Mouse (Mus musculus): ENCODE results near the gene Tsfm.

Tsfm gene

GRCm38 (mm10) chr10:127041774-127042338, 11.2 kb upstream of the Tsfm start:
- peak; percentile 90 to 93 for DNase-seq

GRCm38 (mm10) chr10:127041274-127041766, 10.7 kb upstream of the Tsfm start, which contains the start of the genes Mettl1 and Eef1akmt3:
Mettl1 (plus strand) TSS chr10:127041414.
Eef1akmt3 (minus strand) TSS chr10:127041513.
- peak; percentile 61 to 74 for DNase-seq

DNA sequence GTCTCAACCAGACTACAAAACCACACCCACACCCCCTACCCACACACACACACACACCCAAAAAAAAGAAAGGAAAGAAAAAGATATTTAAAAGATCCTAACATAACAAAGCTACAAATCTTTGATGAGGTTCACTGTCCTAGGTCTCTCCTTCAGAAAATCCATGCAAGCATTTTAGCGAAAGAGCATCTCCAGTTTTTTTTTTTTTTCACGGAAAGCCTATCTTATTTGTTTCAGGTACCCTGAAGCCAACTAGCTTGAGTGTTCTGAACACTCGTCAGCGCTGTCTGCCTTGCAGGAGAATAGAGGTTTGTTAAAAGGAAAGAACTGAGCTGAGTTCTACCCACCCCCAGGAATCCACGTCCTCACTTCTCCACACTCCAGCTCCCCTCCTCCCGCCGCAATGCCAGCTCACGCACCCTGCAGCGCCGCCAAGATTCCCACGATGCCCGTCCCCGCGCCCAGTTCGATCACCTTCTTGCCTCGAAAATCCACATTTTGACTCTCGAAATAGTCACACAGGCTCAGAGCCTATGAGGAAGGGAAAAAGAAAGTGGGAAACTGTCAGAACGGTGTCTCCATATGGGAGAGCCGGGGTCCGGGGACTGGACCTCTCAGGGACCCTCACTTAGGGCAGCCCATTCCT, 10.1 kb upstream of the Tsfm start:
- peak; percentile 43 to 66 for DNase-seq

DNA sequence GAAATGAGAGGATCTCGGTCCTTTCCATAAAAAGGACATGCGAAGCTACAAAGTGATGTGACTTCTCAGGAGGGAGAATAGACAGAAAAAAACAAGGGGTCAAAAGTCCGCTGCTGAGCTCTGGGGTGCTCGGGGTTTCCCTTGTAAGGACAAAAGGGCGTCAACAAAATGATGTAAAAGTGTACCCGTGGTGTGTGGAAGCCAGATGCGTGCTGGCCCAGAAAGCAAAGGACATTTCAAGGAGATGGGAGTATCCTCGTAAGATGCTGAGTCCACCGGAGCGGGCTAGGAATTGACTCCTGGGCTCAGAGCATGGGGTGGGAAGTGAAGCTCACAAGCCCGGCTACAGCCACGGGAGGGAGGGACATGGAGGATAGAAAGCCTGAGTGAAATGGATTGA, 7.0 kb upstream of the Tsfm start:
- DNase-seq: peak; percentile 47 to 82

GRCm38 (mm10) chr10:127036273-127036672, 5.6 kb upstream of the Tsfm start:
- peak; percentile 78 to 92 for DNase-seq

DNA sequence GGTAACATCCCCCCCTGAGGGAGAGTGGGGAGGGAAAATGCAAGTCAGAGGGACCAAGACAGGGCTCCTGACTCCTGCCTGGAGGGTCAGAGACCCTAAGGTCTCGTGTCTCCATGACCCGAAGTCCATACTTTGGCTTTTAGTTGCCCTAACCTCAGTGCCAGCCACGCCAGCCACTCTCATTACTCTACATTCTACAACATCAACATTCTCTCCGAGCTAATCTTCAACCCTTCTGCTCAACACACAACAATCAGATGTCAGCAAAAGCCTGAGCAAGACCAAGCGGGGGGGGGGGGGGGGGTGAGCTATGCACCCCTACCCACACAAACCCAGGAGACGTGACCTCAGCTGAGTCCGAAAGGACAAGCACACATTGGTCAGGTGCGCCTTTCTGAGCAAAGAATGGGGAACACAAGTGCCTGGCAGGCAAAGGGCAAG, 2.7 kb upstream of the Tsfm start:
- DNase-seq: peak; percentile 68 to 89

- DNase-seq: no peak
These were observed 12.2 kb downstream of the Tsfm start for GRCm38 (mm10) chr10:127018422-127018821.

DNA sequence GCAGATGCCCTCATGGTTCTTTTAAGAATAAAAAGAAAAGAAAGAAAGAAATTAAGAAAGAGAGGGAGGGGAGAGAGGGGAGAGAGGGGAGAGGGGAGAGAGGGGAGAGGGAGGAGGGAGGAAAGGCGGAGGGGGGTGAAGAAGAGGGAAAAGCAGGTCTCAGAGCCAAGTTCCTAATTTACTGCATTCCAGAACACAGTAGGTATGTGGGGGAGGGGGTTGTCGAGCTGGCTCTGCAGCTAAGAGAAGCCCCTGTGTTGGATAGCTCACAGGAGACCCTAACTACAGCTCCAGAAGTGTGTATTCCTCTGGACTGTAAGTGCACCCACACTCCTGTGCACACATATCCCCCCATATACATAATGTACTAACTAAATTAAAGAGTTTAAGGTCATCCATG, 13.6 kb downstream of the Tsfm start:
- no peak for DNase-seq

GRCm38 (mm10) chr10:127016488-127016887, 14.2 kb downstream of the Tsfm start:
- peak; percentile 56 to 69 for DNase-seq

DNA sequence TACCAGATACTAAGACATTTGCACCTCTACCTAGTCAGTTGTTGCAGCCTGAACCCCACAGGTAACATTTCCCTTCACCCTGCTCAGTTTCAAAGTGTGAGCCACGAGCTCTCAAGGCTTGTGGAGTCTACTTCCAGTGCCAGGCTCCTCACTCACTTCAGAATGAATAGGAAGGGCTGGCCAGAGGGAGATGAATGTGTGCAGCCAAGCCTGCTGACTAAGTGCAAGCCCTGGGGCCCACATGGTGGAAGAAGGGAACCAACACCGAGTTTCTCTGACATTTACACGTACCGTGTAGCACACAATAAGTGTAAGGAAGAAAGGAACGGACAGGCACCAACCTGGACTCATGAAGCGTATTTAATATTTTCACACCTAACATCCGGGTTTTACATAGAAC, 26.8 kb downstream of the Tsfm start:
- no peak for DNase-seq

GRCm38 (mm10) chr10:127003334-127003733, 27.3 kb downstream of the Tsfm start:
- DNase-seq: no peak

- no peak for DNase-seq
These were observed 27.9 kb downstream of the Tsfm start for GRCm38 (mm10) chr10:127002765-127003164.

GRCm38 (mm10) chr10:127002056-127002455, 28.6 kb downstream of the Tsfm start:
- no peak for DNase-seq

- DNase-seq: no peak
These were observed 29.3 kb downstream of the Tsfm start for GRCm38 (mm10) chr10:127001297-127001696.

DNA sequence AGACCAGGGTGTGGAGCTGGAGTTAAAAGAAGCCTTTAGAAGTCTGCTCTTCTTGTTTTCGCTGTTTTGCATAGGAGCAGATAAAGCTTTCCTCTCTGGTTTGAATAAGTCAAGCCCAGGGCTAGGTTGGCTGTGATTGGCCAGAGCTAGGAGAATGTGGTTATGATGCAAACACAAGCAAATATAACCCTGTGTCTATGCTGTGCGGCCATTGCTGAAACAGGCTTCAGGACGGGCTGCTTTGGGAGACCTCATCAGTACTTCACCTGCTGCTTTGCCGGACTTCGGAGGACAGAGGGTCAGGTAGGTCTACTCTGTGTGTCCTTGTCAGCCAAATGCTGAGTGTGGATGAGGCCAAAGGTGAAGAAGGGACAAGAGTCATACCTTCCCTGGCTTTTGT, 30.1 kb downstream of the Tsfm start, which contains the start of gene Avil:
Gene Avil (plus strand): TSS at position 181 of the 400 bp plus-strand sequence.
- no peak for DNase-seq

- DNase-seq: peak in 1 of 2 experiments; percentile 51
These were observed 33.1 kb downstream of the Tsfm start for GRCm38 (mm10) chr10:126997340-126998113.

GRCm38 (mm10) chr10:126993621-126994020, 37.0 kb downstream of the Tsfm start:
- no peak for DNase-seq

DNA sequence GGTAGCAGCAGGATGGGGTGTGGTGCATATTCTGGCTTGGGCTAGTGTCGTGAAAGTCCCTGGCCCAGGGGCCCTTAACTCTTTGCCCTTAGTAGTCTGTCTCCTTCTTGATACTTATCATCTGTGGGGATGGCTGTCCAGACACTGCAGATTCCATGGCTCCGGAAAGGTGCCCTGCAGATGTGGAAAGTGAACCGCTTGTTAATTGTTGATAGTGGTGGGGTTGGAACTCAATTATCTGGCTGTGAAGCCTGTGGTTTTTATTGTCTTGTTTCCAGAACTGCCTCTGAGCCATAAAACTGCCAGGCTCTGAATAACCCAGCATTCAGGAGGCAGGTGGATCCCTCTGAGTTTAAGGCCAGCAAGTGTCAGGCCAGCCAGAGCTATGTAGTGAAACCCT, 39.0 kb downstream of the Tsfm start:
- no peak for DNase-seq

- peak; percentile 90 to 92 for DNase-seq
These were observed 40.2 kb downstream of the Tsfm start for GRCm38 (mm10) chr10:126990313-126991056.

DNA sequence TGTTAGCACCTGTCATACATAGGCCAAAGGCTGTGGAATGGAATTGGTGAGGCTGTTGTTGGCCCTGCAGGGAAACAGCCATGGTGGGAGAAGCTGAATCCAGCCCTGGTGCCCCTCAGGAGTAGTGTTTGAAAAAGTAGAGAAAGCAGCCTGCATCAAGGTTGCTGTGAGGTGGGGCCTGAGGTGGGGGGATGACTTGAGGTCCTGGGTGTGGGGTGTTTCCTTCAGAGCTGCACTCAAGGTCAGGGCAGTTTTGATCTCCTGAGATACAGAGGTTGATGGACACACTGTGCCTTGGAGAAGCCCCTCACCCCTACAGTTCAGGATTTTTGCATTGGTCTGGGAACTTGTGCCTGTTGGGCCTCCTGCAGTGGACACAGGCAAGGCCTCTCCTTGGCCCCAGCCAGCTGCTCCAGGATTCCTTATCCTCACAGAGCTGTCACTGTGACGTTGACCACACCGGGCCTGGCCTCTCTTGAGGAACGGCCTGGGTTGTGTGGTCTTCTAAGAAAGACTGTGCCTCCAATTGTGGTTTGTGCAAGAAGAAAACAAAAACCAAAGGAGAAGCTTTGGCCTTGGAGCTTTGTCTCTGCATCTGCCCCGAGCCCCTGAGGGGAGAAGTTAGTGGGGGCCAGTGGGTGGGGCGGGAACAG, 42.0 kb downstream of the Tsfm start:
- no peak for DNase-seq

- no peak for DNase-seq
These were observed 43.2 kb downstream of the Tsfm start for GRCm38 (mm10) chr10:126987183-126988118.
